Mouse (Mus musculus): Measurements from ENCODE around the gene Eif4enif1.

- TF ChIP-seq CTCF (IDR thresholded peaks at IDR 0.05; ENCODE audit: extremely low read depth, insufficient read depth, low read length), result no peak
- no peak for TF ChIP-seq POLR2A (IDR thresholded peaks at IDR 0.05; ENCODE audit: extremely low read depth, insufficient read depth, low read length)
Observed at GRCm38 (mm10) chr11:3283645-3284044, 81.5 kb downstream of the Eif4enif1 start.

Data from cortical plate, adult 2 months (tissue).